Mouse (Mus musculus): Measurements from ENCODE around the gene Eed. TPM values are rescaled to one million over a fixed set of nuclear protein-coding genes. Genes with fewer than 3 reads are reported as not detected.

Gene Eed
- total and polyA plus RNA-seq, 3 experiments, result 12.0 to 27.3 (median 24.7) TPM

DNA sequence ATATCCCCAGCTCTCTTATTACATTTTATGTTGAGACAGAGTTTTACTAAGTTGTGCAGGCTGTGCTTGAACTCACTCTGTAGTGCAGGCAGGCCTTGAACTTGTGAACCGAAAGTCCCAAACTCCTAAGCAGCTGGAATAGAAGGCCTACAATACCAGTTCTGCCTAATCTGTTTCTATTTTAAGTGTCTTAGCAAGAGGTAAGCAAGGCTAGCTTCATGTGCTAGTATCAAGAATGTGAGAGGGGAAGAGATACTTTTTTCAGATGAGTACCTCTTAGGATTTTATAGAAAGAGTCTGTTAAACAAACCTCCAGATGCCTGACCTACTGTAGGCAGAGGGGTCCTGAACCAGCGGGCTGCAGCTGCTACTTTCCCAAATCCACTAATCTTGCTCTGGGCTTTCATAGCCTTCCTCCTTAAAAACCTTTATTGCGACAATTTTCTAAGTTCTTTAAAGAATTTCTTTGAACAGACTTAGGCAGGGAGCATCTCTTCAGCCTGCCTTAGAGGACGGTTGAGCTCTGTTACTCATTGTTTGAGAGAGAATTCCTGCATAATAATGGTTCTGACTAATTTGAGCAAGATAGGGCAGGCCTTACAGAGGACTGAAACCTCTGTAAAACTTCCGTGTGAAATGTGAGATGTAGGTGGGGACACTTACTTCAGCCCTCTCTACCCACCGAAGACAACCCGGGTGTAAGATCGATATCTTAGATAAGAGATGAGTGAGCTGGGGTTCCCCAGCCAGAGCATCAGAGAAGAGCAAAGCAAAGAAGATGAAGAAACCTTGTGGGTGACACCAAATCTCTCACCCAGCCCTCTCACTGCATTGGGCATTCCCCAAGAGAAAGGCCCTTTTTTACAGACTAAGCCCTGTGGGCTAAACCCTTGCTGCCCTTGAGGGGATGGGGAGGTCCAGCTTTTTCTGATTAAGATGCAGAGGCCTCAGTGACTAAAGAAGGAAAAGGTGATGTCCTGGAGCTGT, 26.2 kb upstream of the Eed start:
- no peaks in the 10 kb centered on the region for H3K79me2 ChIP-seq (replicated peaks; ENCODE audit: control insufficient read depth, insufficient read depth, low read length)
- intact Hi-C loops (cut with DNase I), result no loop called here
- no peaks in the 10 kb centered on the region for H3K27me3 ChIP-seq (ENCODE audit: control insufficient read depth, insufficient read depth, low read length)
- H3K36me3 ChIP-seq (ENCODE audit: control insufficient read depth, insufficient read depth, low read length), result no peaks in the 10 kb centered on the region
- no peak overlapping the region for H3K4me3 ChIP-seq
- no peak for DNase-seq
- 74% methylated on average over 8 of the region's 8 CpGs for WGBS
- no peak overlapping the region for H3K9ac ChIP-seq (ENCODE audit: low read depth, low read length)
- no peak overlapping the region for H3K27ac ChIP-seq
- no peaks in the 10 kb centered on the region for H3K4me1 ChIP-seq (ENCODE audit: control insufficient read depth, insufficient read depth, low read length)
- no peak for TF ChIP-seq POLR2A (IDR thresholded peaks at IDR 0.05; ENCODE audit: insufficient read depth, low read depth, low read length)
- TF ChIP-seq CTCF (IDR thresholded peaks at IDR 0.05), result no peak
- no peak for TF ChIP-seq EP300 (IDR thresholded peaks at IDR 0.05; ENCODE audit: insufficient read depth, low read depth, low read length)

DNA sequence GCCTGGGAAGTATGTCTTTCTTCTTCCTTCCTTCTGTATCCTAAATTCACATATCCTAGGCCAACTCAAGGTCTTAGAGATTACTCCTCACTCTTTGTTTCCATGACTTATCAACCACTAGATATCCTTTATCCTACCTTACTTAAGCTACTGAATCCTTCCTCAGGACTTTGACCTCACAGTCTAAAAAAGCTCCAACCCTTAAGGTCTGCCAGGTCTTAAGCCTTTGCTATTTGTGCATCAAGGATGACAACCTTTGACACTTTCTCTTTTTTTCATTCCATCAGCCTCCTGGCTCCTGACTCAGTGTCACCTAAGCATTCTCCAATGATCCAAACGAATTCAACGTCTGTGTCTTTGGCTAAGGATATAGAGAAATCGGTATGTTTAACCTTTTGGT, 24.0 kb upstream of the Eed start:
- intact Hi-C loops (cut with DNase I), result no loop called here
- H3K4me1 ChIP-seq (ENCODE audit: control insufficient read depth, insufficient read depth, low read length), result no peaks in the 10 kb centered on the region
- no peak overlapping the region for H3K4me3 ChIP-seq
- H3K36me3 ChIP-seq (ENCODE audit: control insufficient read depth, insufficient read depth, low read length), result no peaks in the 10 kb centered on the region
- no peaks in the 10 kb centered on the region for H3K27me3 ChIP-seq (ENCODE audit: control insufficient read depth, insufficient read depth, low read length)
- WGBS, result 94% methylated on average over 3 of the region's 3 CpGs
- DNase-seq, result no peak
- H3K9ac ChIP-seq (ENCODE audit: low read depth, low read length), result no peak overlapping the region
- H3K79me2 ChIP-seq (replicated peaks; ENCODE audit: control insufficient read depth, insufficient read depth, low read length), result no peaks in the 10 kb centered on the region
- no peak overlapping the region for H3K27ac ChIP-seq
- no peak for TF ChIP-seq CTCF (IDR thresholded peaks at IDR 0.05)
- no peak for TF ChIP-seq POLR2A (IDR thresholded peaks at IDR 0.05; ENCODE audit: insufficient read depth, low read depth, low read length)
- TF ChIP-seq EP300 (IDR thresholded peaks at IDR 0.05; ENCODE audit: insufficient read depth, low read depth, low read length), result no peak

DNA sequence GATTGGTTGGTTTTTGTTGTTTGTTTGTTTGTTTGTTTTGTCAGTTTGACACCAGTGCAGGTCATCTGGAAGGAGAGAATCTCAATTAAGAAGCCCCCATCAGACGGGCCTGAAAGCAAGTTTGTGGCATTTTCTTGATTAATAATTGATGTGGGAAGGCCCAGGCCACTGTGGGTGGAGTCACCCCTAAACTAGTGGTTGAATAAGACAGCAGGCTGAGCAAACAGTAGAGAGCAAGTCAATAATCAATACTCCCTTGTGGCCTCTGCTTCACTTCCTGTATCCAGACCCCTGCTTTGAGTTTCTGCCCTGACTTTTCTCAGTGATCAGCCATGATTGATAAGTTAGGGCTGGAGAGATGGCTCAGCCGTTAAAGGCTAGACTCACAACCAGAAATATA, 21.6 kb upstream of the Eed start:
- Histone ChIP-seq H3K9ac (ENCODE audit: low read depth, low read length) (no peak overlapping the region), H3K4me3 (no peak overlapping the region), H3K27ac (no peak overlapping the region), H3K79me2 (replicated peaks; ENCODE audit: control insufficient read depth, insufficient read depth, low read length) (no peaks in the 10 kb centered on the region), H3K27me3 (ENCODE audit: control insufficient read depth, insufficient read depth, low read length) (no peaks in the 10 kb centered on the region), H3K36me3 (ENCODE audit: control insufficient read depth, insufficient read depth, low read length) (no peaks in the 10 kb centered on the region), H3K4me1 (ENCODE audit: control insufficient read depth, insufficient read depth, low read length) (peaks cover 1% of the 10 kb centered on the region; the same call in 1 of the 2 replicates)
- TF ChIP-seq CTCF (IDR thresholded peaks at IDR 0.05), result no peak
- no peak for TF ChIP-seq POLR2A (IDR thresholded peaks at IDR 0.05; ENCODE audit: insufficient read depth, low read depth, low read length)
- TF ChIP-seq EP300 (IDR thresholded peaks at IDR 0.05; ENCODE audit: insufficient read depth, low read depth, low read length), result no peak
- WGBS, result 61% methylated on average over 2 of the region's 2 CpGs
- no peak for DNase-seq
- intact Hi-C loops (cut with DNase I), result no loop called here

GRCm38 (mm10) chr7:89999491-89999890, 18.7 kb upstream of the Eed start:
- intact Hi-C loops (cut with DNase I), result loop anchor here (2.0 to 5.0 kb wide), 3 partner anchors 17 to 423 kb away; no protein-coding TSS in a partner anchor
- H3K36me3 ChIP-seq (ENCODE audit: control insufficient read depth, insufficient read depth, low read length), result no peaks in the 10 kb centered on the region

GRCm38 (mm10) chr7:89998624-89999006, 17.8 kb upstream of the Eed start:
- Histone ChIP-seq H3K27me3 (ENCODE audit: control insufficient read depth, insufficient read depth, low read length) (no peaks in the 10 kb centered on the region), H3K4me1 (ENCODE audit: control insufficient read depth, insufficient read depth, low read length) (peaks cover 1% of the 10 kb centered on the region; the same call in 1 of the 2 replicates), H3K9ac (ENCODE audit: low read depth, low read length) (no peak overlapping the region), H3K4me3 (no peak overlapping the region; the same call in 1 of the 2 replicates), H3K36me3 (ENCODE audit: control insufficient read depth, insufficient read depth, low read length) (no peaks in the 10 kb centered on the region), H3K27ac (no peak overlapping the region; the same call in 1 of the 2 replicates), H3K79me2 (replicated peaks; ENCODE audit: control insufficient read depth, insufficient read depth, low read length) (no peaks in the 10 kb centered on the region)
- TF ChIP-seq POLR2A (IDR thresholded peaks at IDR 0.05; ENCODE audit: insufficient read depth, low read depth, low read length) (no peak), CTCF (IDR thresholded peaks at IDR 0.05) (peak; percentile 64), EP300 (IDR thresholded peaks at IDR 0.05; ENCODE audit: insufficient read depth, low read depth, low read length) (no peak)
- DNase-seq, result no peak
- 88% methylated on average over 2 of the region's 2 CpGs for WGBS
- intact Hi-C loops (cut with DNase I), result loop anchor here (1.0 to 5.0 kb wide), 5 partner anchors 18 to 424 kb away; partner anchors contain the start of gene Ccdc83

More at GRCm38 (mm10) chr7:89999491-89999890, 18.7 kb upstream of the Eed start:
- H3K79me2 ChIP-seq (replicated peaks; ENCODE audit: control insufficient read depth, insufficient read depth, low read length), result no peaks in the 10 kb centered on the region
- WGBS, result 97% methylated on average over 5 of the region's 5 CpGs
- no peak for DNase-seq
- TF ChIP-seq EP300 (IDR thresholded peaks at IDR 0.05; ENCODE audit: insufficient read depth, low read depth, low read length) (no peak), POLR2A (IDR thresholded peaks at IDR 0.05; ENCODE audit: insufficient read depth, low read depth, low read length) (no peak), CTCF (IDR thresholded peaks at IDR 0.05) (no peak)
- H3K4me1 ChIP-seq (ENCODE audit: control insufficient read depth, insufficient read depth, low read length), result peaks cover 1% of the 10 kb centered on the region; the same call in 1 of the 2 replicates
- no peak overlapping the region for H3K9ac ChIP-seq (ENCODE audit: low read depth, low read length)
- H3K4me3 ChIP-seq, result no peak overlapping the region
- no peak overlapping the region for H3K27ac ChIP-seq
- no peaks in the 10 kb centered on the region for H3K27me3 ChIP-seq (ENCODE audit: control insufficient read depth, insufficient read depth, low read length)

All from heart, adult 2 months (tissue).